Mouse (Mus musculus): ENCODE measurements around the gene Mrpl2.
A peak's percentile ranks its signal among the peaks of the same experiment; 100 is the strongest.

GRCm38 (mm10) chr17:46644916-46645475 lies 1.0 kb upstream of the Mrpl2 start:
- peak; percentile 53 for TF ChIP-seq POLR2A (IDR thresholded peaks at IDR 0.05; ENCODE audit: low read depth, low read length)
- no peak for TF ChIP-seq CTCF (conservative IDR thresholded peaks at IDR 0.05; ENCODE audit: insufficient read depth, insufficient read length, low read depth, low read length)

Data from kidney, adult 2 months (tissue).